Mouse (Mus musculus) brain, embryonic 18.5 days (tissue): ENCODE measurements around the gene Ipo13.

ENCODE experiments used
- DNase-seq: peaks from one replicate; pipeline ENCODE4 v3.0.0-alpha.2; 2012; ENCODE audit warnings: low read depth, low spot score

Ipo13 gene

DNA sequence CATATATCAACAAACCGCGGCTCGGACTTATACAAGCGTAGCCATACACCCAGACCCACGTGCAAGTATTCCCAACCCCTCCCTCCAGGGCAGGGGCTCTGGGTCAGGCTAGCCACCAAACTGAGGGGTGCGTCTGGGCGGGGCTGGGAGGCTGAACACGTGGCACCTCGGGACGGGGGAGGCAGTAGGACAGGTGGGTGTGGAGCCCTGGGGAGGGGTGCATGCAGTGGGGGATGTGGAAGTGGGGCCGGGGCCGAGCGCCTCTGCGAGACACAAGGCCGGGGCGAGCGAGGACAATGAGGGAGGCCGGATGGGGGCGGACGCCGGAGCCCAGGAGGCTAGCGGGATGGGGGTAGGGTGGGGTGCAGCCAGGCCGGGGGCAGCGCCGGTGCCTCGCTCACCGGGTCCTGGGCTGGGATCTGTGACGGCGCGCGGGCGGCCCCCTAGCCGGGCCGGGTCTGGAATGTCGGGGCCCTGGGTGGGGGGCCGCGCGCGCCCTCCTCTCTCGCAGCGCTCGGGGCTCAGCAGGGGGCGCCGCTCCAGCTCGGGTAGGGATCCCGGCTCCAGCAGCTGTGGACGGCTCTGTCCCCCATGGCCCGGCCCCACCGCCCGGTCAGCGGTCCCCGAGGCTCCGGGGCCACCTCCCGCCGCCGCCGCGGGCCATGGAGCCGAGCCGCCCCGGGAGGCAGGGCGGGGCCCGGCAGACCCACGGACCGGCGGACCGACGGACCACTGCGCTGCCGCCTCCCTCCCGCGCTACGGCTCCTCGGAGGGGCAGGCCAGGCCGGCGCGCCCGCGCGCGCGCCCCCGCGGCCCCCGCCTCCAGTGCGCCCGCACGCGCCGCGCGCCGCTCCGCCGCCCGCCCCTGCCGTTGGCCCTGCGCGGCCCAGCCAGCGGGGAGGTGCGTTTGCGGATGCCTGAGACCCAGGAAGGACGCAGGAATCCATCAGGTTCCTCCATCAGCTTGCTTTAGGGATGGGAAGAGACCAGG is 31.8 kb downstream of the Ipo13 start, which contains the start of gene B4galt2:
TSS of gene B4galt2 (minus strand) at position 787 of the 991 bp plus-strand sequence.
- no peak for DNase-seq

- no peak for DNase-seq
Measured at GRCm38 (mm10) chr4:117878703-117879102, 36.1 kb downstream of the Ipo13 start.

- DNase-seq: no peak
Measured at GRCm38 (mm10) chr4:117878301-117878700, 36.5 kb downstream of the Ipo13 start.

DNA sequence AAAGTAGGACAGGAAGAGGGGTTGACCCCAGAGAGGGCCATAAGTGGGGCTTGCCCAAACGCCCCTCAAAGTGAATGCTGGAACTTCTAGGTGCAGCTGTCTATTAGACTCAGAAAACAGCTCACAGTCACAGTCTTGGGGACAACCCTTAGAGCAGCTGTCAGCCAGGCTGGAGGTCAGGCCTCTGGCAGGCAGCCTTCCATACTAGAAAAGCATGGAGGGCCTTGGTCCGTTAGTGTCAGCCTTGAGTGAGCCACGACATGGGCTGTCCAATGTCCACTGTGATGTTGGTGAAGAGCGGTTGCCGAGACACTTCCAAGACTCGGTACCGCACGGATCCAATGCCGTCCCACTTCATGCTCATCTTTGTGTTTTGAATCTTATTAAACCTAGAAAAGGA is 41.2 kb downstream of the Ipo13 start:
- no peak for DNase-seq

- DNase-seq: no peak
Measured at GRCm38 (mm10) chr4:117872471-117872886, 42.3 kb downstream of the Ipo13 start, which contains the start of gene Ccdc24. TSS of gene Ccdc24 (minus strand) at chr4:117872557.

DNA sequence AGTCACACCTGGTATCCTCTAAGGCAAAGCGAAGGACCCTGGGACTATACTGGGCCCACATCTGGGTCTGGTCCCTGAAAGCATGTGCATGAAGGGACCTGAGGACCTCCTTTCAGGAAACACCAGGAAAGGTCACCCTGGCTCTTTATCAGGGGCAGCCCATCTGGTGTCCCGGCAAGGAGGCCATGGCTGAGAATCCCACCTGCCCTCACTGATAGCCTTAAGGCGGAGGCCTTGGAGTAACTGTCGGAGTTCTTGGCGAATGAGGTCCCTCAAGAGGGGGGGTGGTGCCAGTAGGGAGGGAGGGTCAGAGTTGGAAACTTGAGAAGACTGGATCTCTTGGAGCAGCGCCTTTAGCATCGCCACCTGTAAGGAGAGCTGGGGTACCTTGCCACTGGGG is 43.0 kb downstream of the Ipo13 start:
- DNase-seq: no peak

DNA sequence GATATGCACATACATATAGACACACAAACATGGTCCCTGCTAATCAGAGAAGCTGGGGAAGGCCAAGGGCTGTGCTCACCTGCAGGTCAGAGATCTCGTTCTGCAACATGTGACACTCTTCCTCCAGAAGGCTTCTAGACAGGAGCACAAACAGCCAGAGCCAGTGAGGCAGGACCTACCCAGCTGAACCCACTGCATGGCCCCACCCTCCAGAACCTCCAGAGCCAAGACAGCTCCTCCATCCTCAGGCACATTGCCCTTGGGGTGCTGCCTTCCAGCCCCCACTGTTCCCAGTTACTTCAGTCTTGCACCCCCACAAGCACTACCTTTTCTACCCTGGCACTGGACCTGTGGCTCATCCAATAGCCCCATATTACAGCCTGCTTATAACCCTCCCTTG is 44.4 kb downstream of the Ipo13 start:
- no peak for DNase-seq

GRCm38 (mm10) chr4:117869317-117869716 is 45.5 kb downstream of the Ipo13 start:
- DNase-seq: no peak

DNA sequence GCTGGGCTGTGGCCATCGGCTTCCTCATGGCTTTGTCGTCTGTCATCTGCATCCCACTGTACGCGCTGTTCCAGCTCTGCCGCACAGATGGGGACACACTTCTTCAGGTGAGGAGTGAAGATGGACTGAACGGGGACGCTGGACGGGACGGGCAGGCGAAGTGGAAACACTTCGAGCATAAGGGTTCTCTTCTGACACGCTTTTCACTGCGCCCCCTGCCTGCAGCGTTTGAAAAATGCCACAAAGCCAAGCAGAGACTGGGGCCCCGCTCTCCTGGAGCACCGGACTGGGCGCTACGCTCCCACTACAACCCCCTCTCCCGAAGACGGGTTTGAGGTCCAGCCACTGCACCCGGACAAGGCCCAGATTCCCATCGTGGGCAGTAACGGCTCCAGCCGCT is 47.0 kb downstream of the Ipo13 start:
- no peak for DNase-seq

- no peak for DNase-seq
Measured at GRCm38 (mm10) chr4:117867000-117867399, 47.8 kb downstream of the Ipo13 start.

- DNase-seq: no peak
Measured at GRCm38 (mm10) chr4:117866083-117866482, 48.7 kb downstream of the Ipo13 start.

- no peak for DNase-seq
Measured at GRCm38 (mm10) chr4:117862823-117863222, 52.0 kb downstream of the Ipo13 start.

- no peak for DNase-seq
Measured at GRCm38 (mm10) chr4:117860570-117860969, 54.2 kb downstream of the Ipo13 start.

- no peak for DNase-seq
Measured at GRCm38 (mm10) chr4:117858794-117859193, 56.0 kb downstream of the Ipo13 start.

GRCm38 (mm10) chr4:117855146-117855545 is 59.7 kb downstream of the Ipo13 start:
- DNase-seq: no peak

DNA sequence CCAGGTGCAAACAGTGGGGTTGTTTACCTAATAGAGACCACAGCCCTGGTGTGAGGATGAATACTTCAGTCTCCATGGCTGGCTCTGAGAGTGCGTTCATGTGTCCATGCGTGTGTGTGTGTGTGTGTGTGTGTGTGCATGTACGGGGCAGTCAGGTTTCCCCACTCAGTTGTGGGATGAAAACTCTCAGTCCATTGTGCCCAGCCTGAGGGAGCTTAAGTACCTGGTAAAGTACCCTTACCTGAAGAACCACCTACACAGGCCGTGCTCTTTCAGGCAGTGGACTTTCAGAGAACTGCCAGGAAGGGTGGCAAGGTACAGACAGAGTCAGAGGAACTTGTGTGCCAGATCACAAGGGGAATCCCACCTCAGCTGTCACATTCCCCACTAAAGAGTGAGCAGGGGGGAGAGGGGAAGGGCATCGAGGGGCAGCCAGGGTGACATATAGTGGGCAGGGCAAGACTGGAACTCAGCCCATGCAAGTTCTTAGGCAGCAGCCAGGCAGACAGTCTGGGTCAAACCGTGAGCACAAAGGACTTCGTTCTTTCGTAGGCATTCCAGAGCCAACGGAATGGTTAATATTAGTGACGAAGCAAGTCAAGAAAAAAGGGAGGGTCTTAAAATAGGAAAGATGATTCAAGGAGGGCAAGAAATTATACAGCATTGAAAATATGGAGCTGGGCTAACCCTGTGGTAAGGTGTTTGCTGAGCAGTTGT is 62.5 kb downstream of the Ipo13 start:
- no peak for DNase-seq

- DNase-seq: no peak
Measured at GRCm38 (mm10) chr4:117850871-117851270, 63.9 kb downstream of the Ipo13 start.

DNA sequence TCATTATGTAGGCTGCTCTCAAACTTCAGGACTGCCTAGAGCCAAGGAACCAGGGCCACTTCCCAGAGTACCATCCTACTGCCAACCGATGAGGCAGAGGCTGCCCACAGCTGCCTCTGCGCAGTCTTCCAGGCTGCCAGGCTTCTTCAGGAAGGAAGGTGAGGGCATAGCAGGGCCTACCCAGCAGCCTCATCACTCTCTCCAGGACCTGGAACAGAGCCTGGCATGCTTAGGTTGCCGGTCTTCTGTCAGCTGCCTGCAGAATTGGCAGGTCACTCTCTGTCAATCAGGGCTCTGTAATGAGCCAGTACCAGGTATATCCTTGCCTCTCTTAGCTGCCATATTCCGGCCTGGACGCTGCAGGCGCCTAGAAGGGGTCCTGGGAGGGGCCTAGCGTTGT is 64.6 kb downstream of the Ipo13 start:
- no peak for DNase-seq

GRCm38 (mm10) chr4:117849506-117849905 is 65.3 kb downstream of the Ipo13 start:
- DNase-seq: no peak

DNA sequence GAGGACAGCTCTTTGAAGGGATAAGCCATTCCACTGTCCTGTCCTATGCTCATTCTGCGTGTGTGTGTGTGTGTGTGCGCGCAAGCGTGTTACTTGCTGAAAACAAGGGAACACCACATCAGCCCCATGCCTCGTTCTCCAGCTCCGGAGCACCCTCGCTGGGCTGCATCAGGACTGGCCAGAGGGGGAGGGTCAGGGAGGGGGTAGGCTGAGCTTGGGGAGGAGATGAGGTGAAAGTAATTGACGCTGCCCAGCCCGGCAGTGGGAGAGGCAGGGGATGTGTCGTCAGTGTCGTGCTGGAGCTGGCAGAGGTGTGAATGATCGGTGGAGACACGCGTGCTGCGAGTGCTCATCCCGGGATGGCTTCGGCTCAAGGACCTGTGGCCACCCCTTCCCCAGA is 65.7 kb downstream of the Ipo13 start:
- DNase-seq: no peak

DNA sequence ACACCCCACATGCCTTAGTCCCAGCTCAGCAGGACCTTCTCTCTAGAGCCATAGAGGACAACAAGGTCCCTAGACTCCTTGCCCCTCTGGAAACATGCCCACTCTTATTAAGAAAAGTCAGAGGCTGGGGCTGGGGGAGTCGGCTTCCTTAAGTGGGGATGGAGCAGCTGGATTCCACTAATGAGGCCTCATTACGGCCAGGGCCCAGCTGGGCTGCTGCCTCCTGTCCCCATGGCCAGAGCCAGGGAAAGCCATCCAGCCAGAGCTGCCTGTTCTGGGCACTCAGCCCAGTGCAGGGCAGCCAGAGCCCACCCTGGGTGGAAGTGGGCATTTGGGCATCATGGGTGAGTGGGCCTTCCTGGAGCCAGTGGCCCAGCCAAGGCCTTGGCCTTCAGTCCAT is 67.8 kb downstream of the Ipo13 start:
- no peak for DNase-seq

DNA sequence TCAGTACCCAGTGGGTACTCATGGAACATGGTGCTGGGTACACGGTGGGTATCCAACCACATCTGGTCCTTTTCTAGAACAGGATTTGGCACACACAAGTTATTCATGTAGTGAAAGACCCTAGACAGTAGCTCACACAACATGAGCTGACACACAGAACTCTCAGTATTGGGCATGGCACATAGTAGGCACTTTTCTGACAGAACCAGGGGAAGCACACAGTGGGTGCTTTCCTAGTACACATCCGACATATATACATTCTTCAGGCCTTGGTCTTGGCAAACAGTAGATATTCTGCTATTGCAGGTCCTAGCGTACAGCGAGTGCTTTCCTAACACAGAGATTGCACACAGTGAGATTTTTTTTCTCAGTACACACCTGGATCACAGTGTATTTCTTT is 68.5 kb downstream of the Ipo13 start:
- DNase-seq: no peak

GRCm38 (mm10) chr4:117845316-117845715 is 69.5 kb downstream of the Ipo13 start:
- DNase-seq: no peak
